Mouse (Mus musculus): Measurements from ENCODE around the gene Rin2.

Gene Rin2

GRCm38 (mm10) chr2:145862206-145862817 is 187.3 kb downstream of the Rin2 start:
- DNase-seq (ENCODE audit: low spot score) = no peak

GRCm38 (mm10) chr2:145865344-145865743 is 190.3 kb downstream of the Rin2 start:
- DNase-seq (ENCODE audit: low spot score) = no peak

GRCm38 (mm10) chr2:145866238-145866637 is 191.2 kb downstream of the Rin2 start:
- DNase-seq (ENCODE audit: low spot score) = no peak

GRCm38 (mm10) chr2:145866695-145867449 is 191.9 kb downstream of the Rin2 start:
- DNase-seq (ENCODE audit: low spot score) = no peak

GRCm38 (mm10) chr2:145871308-145871707 is 196.3 kb downstream of the Rin2 start:
- DNase-seq (ENCODE audit: low spot score) = no peak

GRCm38 (mm10) chr2:145872099-145872498 is 197.1 kb downstream of the Rin2 start:
- no peak for DNase-seq (ENCODE audit: low spot score)

GRCm38 (mm10) chr2:145873953-145874352 is 198.9 kb downstream of the Rin2 start:
- DNase-seq (ENCODE audit: low spot score) = no peak

- DNase-seq (ENCODE audit: low spot score) = no peak
Measured at GRCm38 (mm10) chr2:145874879-145875482, 200.0 kb downstream of the Rin2 start.

GRCm38 (mm10) chr2:145877191-145877590 is 202.2 kb downstream of the Rin2 start:
- no peak for DNase-seq (ENCODE audit: low spot score)

GRCm38 (mm10) chr2:145880887-145881747 is 206.1 kb downstream of the Rin2 start:
- DNase-seq (ENCODE audit: low spot score) = no peak

- DNase-seq (ENCODE audit: low spot score) = no peak
Measured at GRCm38 (mm10) chr2:145881932-145882331, 206.9 kb downstream of the Rin2 start.

GRCm38 (mm10) chr2:145882398-145882797 is 207.4 kb downstream of the Rin2 start:
- DNase-seq (ENCODE audit: low spot score) = no peak

GRCm38 (mm10) chr2:145884036-145884912 is 209.3 kb downstream of the Rin2 start:
- no peak for DNase-seq (ENCODE audit: low spot score)

GRCm38 (mm10) chr2:145884913-145885785 is 210.1 kb downstream of the Rin2 start:
- no peak for DNase-seq (ENCODE audit: low spot score)

- DNase-seq (ENCODE audit: low spot score) = no peak
Measured at GRCm38 (mm10) chr2:145887937-145888765, 213.1 kb downstream of the Rin2 start.

- DNase-seq (ENCODE audit: low spot score) = no peak
Measured at GRCm38 (mm10) chr2:145888766-145889480, 213.9 kb downstream of the Rin2 start.

- no peak for DNase-seq (ENCODE audit: low spot score)
Measured at GRCm38 (mm10) chr2:145890571-145890970, 215.6 kb downstream of the Rin2 start.

GRCm38 (mm10) chr2:145893756-145894155 is 218.7 kb downstream of the Rin2 start:
- no peak for DNase-seq (ENCODE audit: low spot score)

GRCm38 (mm10) chr2:145898106-145898505 is 223.1 kb downstream of the Rin2 start:
- no peak for DNase-seq (ENCODE audit: low spot score)
